Mouse (Mus musculus) lung, postnatal 10 days (tissue): ENCODE data around the gene Gm19935.

ENCODE experiments used
- DNase-seq: peaks from one replicate; pipeline ENCODE4 v3.0.0; 2021

The Gm19935 gene

DNA sequence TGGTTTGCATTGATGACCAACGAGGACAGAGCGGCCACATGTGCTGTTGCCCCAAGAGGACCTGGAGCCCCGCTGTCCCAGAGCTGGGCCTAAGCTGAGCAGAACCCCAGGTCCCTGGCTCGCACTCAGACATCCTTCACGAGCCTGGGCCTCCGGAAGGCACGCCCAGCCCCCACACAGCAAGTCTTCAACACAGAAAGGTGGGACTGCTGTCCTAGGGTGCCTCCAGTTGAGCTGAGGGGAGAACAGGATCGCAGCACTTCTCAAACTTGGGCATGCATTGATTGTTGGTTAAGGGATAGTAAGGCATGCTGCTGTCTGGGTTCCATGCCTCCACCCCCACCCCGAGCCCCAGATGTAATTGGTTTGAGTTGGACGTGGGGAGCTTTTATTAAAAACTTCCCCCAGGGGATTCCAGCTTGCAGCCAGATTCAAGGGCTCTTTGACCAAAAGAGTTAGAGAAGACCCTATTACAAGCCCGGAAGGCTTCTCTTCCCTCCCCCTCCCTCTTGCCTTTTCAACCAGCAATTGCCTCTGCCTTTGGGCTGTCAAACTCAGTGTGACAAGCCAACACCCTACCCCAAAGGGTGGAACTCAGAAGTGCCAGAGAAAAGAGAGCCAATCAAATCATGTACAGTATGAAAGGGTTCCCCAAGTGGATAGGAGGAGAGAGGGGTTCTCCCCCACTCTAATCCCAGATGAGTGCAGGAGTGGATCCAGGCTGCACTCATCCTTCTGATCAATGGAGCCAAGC lies 12.0 kb upstream of the Gm19935 start:
- peak; percentile 31 for DNase-seq

GRCm38 (mm10) chr8:90828181-90828986 lies 11.2 kb upstream of the Gm19935 start, which contains the start of gene Chd9:
TSS of gene Chd9 (plus strand) at chr8:90828352.
- DNase-seq: peak; percentile 97

GRCm38 (mm10) chr8:90825459-90825871 lies 8.3 kb upstream of the Gm19935 start:
- no peak for DNase-seq

DNA sequence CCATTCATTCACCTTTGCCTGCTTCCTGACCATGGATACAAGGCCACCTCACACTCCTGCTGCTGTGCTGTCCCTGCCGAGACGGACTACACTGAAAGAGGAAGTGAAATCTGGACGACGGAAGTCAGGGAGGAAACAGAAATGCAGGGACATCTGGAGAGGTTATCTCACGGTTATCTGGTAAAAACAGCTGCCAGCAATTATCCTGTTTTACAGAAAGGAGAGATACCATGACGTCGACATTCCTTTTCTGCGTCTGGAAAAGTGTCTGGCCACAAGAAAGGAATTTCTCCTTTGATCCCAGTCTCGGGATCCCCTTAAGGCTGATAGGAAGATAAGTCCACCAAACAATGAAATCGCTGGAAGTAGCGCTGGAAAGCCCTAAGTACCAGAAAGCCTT lies 5.2 kb upstream of the Gm19935 start:
- DNase-seq: peak; percentile 25

DNA sequence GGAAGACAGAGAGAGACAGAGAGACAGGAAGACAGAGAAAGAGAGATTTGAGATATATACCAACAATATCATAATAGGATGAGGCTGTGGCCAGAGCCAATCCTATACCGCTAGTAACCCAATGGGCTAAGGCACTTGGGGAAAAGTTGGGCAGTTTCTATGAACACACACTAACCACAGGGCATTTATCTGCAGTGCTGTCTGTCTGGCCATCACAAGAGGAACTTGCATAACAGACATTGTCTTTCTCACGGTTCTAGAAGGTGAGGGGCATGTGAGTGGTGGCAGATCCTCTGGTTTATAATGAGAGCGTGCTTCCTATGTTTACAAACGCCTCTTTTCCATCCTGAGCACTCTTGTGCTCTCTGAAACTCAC lies 3.1 kb upstream of the Gm19935 start:
- no peak for DNase-seq

DNA sequence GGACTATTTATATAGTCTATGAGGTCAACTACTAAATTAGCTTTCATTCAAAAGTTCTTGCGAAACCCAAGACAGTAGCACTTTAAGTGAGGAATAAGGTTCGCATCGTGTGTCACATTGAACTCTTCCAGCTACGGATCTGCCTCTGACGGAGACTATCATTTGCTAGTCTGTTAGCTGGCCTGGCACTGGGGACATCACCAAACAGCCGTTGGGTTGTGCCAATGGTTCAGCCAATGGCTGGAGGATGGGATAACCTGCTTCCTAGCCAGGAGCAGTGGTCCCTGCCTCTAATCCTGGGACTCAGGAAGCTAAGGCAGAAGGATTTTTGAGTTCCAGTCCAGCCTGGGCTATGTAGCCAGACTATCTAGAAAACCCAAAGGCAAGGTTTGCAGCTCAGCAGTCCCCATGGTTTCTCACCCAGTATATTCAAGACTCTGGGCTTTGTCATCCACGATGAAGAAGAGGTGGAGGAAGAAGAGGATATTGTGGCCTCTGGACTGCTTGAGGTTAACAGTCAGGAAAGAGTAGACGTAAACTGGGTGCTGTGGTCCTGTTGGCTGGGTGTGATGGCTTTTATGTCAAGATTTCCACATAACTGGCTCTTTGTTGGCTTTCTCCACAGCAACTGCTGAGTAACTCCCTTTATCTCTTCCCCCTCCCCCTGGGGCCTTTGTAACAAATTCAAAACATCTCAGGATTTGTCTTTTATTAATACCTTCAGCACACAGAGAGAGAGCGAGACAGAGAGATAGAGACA lies 2.5 kb upstream of the Gm19935 start:
- no peak for DNase-seq

DNA sequence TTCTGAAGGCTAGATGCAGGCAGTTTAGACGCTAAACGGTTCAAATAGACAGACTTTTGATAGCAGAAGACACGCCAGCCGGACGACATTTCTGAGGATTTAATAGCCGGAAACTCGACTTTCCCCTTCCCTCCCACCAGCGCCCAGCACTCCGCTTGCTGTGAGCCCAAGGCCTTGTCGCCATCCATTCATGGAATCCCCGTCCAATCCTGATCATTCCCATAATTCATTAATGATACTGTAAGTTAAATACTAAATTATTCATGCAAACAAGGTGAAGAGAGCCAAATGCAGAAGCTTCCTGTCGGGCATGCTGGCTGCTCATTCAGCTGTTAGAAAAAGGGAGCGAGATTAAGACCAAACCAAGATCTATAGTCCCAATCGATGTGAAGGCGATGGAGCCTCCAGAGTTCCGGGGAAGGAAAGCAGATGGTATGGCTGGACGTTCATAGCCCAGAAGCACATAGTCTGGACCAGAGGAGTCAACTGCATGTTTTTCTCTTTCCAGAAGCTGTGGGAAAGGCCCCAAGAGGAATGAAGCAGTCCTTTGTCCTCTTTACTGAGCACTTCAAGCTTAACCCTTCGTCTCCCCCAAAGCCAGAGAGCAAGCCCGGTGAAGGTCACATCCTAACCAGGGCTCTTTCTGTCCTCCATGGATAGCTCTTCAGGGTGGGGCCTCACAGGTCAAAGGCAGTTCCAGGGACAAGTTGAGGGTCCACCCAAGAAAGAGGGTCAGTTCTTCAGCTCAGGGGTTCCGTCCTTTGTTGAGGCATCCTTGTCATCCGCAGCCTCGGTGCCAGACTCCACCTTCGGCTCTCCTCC lies 921 bp downstream of the Gm19935 start:
- no peak for DNase-seq

- DNase-seq: no peak
Measured at GRCm38 (mm10) chr8:90813602-90814320, 3.4 kb downstream of the Gm19935 start.

GRCm38 (mm10) chr8:90799473-90799872 lies 17.7 kb downstream of the Gm19935 start:
- no peak for DNase-seq

DNA sequence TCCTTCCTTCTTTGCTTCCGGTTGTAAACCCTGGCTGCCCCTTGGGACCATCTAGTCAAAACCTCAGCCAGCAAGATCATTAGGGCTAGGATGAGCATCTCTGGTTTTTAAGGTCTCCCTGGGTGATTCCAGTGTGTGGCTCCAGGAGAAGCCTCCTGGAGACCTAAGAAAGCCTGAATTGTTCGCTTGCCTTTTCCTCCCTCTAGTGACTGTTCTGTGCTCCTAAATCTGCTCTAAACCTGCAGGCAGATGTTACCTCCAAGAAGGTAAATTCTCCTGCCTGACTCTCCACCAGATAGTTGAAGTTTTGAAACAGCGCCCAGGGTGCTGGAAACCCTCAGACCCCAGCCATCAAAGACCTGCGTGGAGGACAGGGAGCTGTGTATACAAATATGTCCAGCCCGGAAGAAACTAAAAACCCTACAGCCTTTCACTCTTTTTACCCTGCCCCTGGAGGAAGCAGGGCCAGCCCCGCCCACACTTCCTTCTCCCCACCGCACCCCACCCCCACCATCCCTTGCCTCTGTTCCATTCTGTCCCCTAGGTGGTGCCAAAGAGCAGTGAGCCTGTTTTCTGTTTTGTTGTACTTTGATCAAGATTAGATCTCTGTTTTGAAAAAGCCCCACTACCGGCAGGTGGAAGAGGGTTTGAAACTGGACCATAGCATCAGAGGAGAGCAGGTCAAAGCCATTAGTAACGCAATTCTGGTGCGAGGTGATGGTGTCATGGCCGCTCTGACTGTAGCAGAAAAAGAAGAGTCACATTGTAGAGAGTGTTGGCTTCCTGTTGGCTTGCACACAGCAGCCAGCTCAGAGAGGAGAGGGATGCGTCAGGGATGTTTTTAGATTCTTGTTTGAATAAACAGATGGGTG lies 22.0 kb downstream of the Gm19935 start:
- DNase-seq: peak; percentile 87

- peak; percentile 87 for DNase-seq
Measured at GRCm38 (mm10) chr8:90793710-90794109, 23.5 kb downstream of the Gm19935 start.

GRCm38 (mm10) chr8:90791616-90792015 lies 25.6 kb downstream of the Gm19935 start:
- DNase-seq: no peak

- no peak for DNase-seq
Measured at GRCm38 (mm10) chr8:90769791-90770190, 47.4 kb downstream of the Gm19935 start.
